Comparison of ENCODE assay signal across 25 mouse cellular contexts in genomic region chr7:72313908-72314307, GRCm38 (mm10). TPM values are rescaled to one million over a fixed set of nuclear protein-coding genes. Genes with fewer than 3 reads are reported as not detected.
DNase-seq lines count a peak whose midpoint lies in the region; ATAC-seq lines count a peak whose summit lies in the region.
"Had no signal": no experiment of that assay in that cellular context is flagged by ENCODE, and none has a peak within 500 bp of the region (broad histone marks: within the 10 kb centered on the region; RNA-seq: fewer than 3 reads in every experiment).

No protein-coding gene starts in this region.

- peak; percentile 62 for ATAC-seq in CD4-positive, CD25-positive, alpha-beta regulatory T cell, adult 4 months
- peak; percentile 47 for ATAC-seq in activated CD4-positive, CD25-positive, alpha-beta regulatory T cell, adult 4 months
- no peak for ATAC-seq in frontal cortex, adult (ENCODE audit: low TSS enrichment)
- ATAC-seq: forebrain, embryonic 14.5 days; intestine, postnatal 0 days; midbrain, embryonic 13.5 days had no signal

- DNase-seq in thymus, postnatal 0 days (ENCODE audit: low spot score), result peak; percentile 23
- DNase-seq in thymus, adult 18-20 months, result no peak
- no peak for DNase-seq in layer of hippocampus, postnatal 36 days
- DNase-seq in cerebellum, postnatal 25 days, result no peak
- DNase-seq: adrenal gland, adult 8-10 months; cerebellum, adult 9-10 months; embryo, embryonic 11 days; gastrocnemius, postnatal 25 days; heart, adult 11 months; heart, postnatal 36 days; kidney, adult 9 months; kidney, postnatal 14 days; layer of hippocampus, adult 9-11 months; liver; lung, adult 2 months; lung, postnatal 10 days; right cerebral cortex, postnatal 14 days; spleen, adult 18-20 months had no signal

RNA-seq across cellular contexts. Expression of gene Mctp2, which starts 7.5 kb away (rescaled TPM):
- polyA plus RNA-seq in thymus, postnatal 0 days (2015; fragmentation: Nextera tagmentation; extraction: Ambion mirVana), result 3.4 and 4.0 TPM in 2 replicates
- 1 to 10 TPM; 2.1 to 2.8 TPM for polyA plus RNA-seq in CD4-positive, CD25-positive, alpha-beta regulatory T cell, adult 4 months (2017; shearing (Covaris generic))
- polyA plus RNA-seq in activated CD4-positive, CD25-positive, alpha-beta regulatory T cell, adult 4 months (2017; shearing (Covaris generic)), result 1 to 10 TPM; 2.3 to 2.4 TPM
- total RNA-seq in layer of hippocampus, postnatal 36 days (2021), result 1 to 10 TPM; 1.2 to 1.8 TPM
- polyA plus RNA-seq: G1E had no signal
